Mouse (Mus musculus): ENCODE data around the gene Opcml.

Gene Opcml

DNA sequence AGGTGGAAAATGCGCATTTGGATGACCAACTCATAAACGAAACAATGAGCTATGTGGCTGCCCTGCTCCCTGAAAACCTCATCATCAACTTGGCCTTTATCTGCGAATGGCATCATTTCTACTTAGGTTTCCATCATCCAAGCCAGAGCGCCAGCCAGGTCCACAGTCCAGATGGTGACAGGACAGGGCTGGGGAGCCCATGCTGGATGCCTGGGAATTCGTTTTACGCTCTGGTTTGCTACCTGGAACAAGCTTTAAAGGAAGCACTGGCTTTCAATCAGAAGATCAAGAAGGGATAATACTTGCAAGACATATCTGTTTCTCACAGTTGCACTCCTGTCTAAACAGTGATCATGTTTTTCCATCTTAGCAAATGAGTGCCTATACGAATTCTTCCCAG lies 366.5 kb downstream of the Opcml start:
- DNase-seq (ENCODE audit: low read depth, low spot score): no peak

DNA sequence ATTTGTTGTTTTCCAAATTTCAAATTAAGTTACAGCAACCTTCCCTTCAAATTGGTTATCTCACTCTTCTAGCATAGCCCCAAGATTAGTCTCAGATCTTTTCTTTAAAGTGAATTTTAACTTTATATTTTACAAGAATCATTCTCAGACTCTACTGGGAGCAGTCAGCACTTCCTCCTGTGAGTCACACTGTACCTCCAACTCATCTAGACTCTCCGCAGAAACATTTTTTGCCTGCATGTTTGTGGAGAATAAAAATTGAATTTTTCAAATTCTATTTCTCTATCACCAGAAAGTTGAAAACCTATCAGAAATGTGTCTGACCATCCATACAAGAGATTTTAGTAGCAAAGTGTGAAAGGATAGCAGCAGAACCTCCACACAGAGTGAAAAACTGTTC lies 370.4 kb downstream of the Opcml start:
- no peak for DNase-seq (ENCODE audit: low read depth, low spot score)

DNA sequence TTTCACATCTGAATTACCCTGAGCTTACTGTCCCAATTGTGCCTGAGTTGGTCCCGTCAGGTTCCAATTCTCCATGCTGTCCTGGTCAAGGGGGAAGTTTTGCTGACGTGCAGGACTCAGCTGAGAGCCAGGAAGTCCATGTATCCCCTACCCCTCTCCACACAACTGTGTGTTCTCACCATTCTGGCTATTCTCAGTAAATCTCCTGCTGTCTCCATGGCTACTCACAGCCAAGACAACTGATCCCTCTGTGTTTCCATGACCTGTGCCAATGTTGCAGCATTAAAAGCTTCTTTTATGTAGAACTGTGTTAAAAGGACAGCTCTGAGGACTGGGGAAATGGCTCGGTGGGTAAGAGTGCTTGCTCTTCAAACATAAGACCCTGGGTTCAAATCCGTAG lies 373.4 kb downstream of the Opcml start:
- no peak for DNase-seq (ENCODE audit: low read depth, low spot score)

DNA sequence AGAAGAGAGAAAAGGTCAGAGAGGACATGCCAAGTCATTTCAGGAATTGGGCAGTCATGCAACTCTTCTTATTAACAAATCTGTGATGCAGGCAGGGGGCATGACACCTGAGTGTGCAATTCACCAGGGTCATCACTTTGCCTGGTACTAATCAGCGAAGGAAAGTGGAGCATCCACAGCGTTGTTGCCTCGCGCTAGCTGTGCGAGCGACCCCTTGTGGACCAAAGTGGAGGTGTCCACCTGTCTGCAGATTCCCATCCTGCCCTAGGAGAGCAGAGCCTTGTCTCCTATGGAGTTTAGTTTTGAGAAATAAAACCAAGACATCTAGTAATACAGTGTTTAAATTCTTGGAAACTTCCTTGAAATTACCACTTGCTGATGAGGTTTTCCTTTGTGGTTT lies 381.3 kb downstream of the Opcml start:
- DNase-seq (ENCODE audit: low read depth, low spot score): no peak

DNA sequence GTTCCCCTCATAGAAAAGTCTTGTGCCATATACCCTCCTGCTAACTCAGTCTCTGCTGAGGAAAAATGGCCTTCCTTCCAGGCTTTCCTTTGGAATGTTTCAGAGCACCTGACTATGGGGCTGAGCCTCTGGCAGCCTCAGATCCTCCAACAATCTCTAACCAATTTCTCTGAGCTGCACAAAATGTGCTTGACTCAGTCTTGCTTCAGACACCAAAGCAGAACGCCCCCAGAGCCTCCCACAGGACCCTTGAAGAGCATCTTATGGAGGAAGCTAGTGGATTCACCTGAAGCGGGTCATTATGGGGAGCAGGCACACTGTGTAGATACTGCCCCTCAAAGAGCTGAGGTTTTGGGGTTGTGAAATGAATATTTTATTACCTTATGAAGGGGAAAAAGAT lies 386.5 kb downstream of the Opcml start:
- DNase-seq (ENCODE audit: low read depth, low spot score): no peak

DNA sequence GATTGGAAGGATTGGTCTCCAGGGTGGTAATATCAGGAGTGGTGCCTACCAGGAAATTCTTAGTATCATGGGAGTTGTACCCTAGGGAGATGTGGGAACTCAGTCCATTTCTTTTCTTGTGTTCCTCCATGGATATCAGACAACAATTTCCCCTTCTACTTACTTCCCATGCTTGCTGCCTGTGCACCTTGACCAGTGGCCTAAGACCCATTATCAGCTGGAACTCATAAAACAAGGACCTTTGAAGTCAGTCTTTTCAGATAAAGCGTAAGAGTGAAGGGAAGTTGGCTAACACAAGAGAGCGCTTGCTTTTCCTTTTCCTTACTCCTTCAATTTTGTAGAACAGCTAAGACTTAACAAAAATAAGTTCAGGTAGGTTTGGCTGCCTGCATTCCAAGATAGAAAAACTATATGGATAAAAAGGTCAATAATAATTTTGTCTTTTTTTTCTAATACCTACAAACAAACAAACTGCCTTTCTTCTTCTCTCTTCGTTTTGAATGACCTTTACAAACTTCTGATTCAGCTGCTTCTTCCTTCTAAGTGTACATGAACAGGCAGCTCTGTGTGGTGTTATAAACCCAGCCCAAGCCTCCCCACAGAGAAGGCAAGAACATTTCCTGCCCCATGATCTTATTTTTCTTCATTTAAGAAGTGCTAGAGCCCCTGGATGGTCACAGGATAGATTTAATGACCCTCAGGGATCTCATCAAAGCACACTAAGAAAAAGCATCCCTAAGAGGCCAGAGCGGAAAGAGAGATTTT lies 387.7 kb downstream of the Opcml start:
- no peak for DNase-seq (ENCODE audit: low read depth, low spot score)

DNA sequence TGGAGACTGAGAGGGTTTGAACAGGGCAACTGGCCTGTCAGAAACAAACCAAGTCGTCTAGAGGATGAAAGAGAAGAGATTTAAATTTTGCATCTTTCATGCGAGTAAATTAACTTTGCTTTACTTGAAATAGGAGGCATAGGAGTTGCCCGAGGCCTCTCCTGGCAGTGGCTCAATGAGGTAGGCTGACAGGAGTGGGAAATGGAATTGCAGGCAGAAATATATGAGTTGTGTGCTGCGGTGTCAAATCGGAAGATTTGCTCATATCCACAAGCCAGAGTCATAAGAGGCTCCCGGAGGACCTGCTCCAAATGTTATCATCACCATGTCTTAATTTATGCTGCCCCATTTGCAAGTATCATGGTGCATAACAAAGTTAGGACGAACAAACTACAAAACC lies 391.3 kb downstream of the Opcml start:
- DNase-seq (ENCODE audit: low read depth, low spot score): no peak

DNA sequence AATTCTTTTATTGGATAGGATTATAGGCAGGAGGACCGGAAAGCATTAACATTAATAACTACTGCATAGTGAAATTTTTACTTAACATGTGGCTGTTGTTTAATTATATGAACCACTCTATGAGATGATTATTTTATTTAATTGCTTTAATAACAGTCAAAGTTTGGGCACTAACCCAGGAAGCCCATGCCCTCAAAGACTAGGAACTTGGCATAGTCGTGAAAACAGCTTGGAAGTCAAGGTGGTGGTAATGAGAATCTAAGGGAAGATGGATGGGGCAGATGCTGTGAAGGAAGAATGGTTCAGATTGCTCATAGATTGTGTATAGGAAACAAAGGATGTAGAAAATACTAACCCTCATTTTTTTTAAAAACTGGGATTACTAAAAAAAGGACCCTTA lies 399.7 kb downstream of the Opcml start:
- no peak for DNase-seq (ENCODE audit: low read depth, low spot score)

DNA sequence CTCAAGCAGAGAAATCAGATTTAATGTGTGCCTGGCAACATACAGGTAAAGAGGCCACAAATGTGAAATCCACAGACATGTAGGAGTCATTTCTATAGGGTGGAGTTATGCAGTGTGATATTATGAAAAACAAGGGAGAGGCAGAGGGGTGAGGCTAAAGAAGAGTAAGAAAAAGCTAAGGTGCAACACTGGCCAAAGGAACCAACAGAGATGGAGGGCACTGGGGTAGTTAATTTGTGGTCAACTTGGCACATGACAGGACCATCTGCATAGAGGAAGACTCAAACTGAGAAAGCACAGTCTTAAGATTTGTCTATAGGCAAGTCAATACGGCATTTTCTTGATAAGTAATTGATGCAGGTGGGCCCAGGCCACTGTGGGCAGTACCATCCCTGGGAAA lies 400.2 kb downstream of the Opcml start:
- DNase-seq (ENCODE audit: low read depth, low spot score): no peak

DNA sequence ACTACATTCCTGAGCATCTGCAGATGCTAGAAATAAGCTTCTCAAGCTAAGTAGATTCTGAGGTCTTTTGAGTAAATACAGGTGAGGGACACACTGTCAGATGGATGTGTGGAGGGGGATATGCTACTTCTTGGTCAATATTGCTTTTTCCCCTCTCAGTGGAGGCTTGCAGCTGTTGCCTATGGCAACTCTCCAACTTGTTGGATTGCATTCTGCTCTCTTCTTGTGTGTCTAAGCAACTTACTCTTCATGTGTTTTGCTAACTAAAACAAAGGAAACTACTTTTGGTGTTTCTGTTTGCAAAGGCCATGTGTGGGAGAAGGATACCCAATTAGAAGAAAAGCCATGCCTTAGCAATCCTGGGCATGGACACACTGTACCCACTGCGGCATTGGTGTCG lies 406.0 kb downstream of the Opcml start:
- DNase-seq (ENCODE audit: low read depth, low spot score): no peak

DNA sequence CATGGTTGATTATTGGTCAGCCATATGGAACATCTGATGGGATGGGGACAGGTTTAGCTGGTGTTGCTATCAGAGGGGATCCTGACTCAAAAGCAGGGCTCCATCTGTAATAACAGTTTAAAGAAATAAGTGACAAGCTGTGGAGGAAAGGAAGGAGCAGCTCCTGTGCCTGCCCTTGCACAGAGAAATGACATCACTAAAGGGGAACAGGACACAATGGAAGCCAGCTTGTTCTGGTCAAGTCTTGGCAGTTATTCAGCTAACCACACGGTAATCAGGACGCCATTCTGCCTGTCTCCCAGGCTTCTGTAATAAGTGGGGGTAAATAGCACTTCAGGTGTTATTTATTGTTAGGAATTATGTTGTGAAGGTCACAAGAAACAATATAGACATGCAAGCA lies 406.5 kb downstream of the Opcml start:
- no peak for DNase-seq (ENCODE audit: low read depth, low spot score)

DNA sequence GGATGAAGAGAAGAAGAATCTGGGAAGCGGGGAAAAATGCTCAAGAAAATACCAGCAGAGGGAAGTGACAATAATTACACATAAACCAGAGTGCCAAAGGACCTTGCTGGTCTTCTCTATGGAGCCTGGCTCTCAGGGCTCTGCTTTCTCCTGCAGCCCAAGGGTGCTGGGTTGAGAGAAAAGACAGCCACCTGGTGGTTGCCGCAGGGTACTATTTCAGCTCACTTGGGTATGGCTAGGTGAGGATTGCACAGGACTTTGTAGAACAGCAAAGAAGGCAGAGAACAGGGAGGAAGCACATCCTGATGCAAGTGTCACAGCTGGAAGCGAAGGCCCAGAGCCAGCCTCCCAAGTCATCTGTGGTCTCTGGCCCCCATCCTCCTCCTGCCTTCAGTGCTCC lies 407.1 kb downstream of the Opcml start:
- peak; percentile 13 for DNase-seq (ENCODE audit: low read depth, low spot score)

DNA sequence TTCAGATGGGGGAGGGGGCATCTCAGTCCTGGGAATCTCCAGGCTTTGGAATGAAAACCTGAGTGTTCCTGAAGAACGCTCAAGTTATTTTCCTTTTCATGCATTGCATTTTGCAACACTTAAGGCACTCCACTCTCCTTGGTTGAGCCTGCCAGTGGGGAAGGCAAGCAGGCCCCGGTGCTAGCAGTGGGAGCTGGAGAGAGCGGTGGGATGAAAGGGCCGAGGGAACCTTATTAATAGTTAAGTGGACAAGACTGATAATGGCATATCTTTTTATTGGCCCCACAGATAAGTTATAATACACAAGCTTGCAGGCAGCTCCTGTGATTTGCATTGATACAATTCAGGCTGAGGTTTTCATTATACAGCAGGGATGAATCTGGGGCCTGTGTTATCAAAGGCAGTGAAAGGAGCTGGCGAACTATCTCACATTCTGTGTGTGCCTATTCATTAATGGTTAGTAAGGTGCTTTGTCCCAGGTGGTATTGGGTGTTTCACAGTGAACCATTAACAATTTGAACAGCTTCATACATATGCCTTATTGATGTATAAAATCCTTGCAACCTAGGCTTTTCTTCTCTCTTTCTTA lies 407.6 kb downstream of the Opcml start:
- DNase-seq (ENCODE audit: low read depth, low spot score): no peak

DNA sequence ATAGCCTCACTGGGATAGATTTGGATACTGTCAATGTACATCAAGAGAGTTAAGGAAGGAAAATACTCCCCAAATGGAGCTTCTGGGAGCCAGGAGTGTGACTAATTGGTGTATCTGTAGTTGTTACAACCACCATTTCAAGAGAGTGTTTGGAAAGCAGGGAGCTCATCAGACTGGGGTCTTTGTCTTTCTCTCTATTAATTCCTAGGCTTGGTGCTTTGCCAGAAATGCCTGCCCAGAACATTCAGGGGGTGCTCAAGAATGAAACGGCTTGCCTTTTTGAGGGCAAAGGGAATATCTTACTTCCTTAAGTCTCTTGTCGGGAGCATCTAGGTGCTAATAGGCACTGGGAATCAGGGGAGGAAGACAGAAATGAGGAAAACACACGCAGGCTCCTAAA lies 416.9 kb downstream of the Opcml start:
- no peak for DNase-seq (ENCODE audit: low read depth, low spot score)

DNA sequence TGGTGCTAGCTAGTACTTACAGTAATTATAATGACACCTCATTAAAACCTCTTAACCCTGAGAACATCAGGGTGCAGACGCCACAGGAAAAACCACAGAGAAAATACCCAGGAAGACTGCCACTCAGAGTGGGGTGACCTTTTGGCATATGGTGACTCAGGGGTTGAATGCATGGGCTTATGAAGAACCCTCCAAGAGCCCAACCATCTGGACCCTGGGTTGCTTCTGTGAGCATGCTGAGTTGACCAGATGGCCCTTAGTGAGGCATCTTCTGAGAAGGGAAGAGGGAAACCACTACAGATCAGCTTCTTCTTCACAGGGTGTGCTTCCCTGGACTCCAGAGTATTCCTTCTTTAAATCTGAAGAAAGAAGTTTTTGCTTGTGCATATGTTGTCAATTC lies 418.1 kb downstream of the Opcml start:
- no peak for DNase-seq (ENCODE audit: low read depth, low spot score)

DNA sequence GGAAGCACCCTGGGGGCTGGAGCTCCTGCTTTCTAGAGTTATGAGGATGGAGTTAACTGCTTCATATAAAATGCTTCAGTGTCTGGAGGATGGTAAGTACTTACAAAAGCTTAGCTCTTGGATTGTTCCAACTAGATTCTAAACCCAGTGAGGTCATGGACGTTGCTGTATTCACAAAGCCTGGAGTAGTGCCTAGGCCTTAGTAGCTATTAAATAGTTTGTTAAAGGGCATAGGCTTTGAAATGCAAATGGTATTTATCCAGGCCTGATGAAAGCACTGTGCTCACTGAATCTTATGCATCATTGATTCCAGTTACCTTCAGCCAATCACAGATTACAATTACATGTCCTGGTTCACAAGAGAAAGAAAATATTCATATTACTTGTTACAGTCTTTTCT lies 421.3 kb downstream of the Opcml start:
- DNase-seq (ENCODE audit: low read depth, low spot score): no peak

DNA sequence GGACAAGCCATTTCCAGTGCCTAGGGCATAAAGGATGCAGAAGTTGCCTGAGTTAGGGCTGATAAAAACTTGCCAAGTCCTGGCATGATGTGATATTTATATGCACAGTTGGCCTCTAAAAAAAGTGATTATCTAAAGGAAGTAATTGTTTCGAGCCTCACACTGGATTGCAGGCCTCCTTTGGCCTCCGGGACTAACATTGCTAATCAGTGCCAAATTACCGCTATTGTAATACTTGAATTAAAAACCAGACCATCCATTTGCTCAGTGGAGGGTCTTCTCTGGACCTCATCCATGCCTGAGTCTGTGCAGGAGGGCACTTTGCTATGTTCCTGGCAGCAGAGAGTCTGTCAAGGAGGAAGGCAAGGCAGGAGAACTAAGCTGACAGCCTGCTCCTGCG lies 423.3 kb downstream of the Opcml start:
- DNase-seq (ENCODE audit: low read depth, low spot score): no peak

DNA sequence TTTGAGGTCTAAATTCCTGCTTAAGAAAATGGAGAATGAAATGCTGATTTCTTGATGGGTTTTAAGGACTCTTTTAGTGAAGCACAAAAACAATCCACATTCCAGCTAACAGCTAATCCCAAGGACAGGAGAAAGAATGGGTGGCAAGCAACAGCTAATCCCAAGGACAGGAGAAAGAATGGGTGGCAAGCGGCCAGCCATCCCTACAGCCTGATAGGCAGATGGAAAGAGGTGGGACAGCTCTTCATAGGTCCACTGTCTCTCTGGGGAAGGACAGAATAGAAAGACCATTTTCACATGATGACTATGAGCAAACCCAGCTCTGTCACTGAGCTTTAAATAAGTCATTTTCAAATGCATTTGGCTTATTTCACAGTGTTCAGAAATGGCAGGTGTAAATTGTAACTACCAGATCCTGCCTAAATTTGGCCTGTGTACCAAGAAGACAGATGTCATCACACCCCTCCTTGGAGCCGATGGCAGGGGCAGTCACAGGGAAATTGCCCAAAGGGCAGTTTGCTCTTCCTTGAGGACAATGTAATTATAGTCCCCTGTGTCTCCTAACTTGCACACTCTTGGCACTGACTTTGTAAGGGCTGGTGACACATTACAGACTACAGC lies 427.6 kb downstream of the Opcml start:
- no peak for DNase-seq (ENCODE audit: low read depth, low spot score)

DNA sequence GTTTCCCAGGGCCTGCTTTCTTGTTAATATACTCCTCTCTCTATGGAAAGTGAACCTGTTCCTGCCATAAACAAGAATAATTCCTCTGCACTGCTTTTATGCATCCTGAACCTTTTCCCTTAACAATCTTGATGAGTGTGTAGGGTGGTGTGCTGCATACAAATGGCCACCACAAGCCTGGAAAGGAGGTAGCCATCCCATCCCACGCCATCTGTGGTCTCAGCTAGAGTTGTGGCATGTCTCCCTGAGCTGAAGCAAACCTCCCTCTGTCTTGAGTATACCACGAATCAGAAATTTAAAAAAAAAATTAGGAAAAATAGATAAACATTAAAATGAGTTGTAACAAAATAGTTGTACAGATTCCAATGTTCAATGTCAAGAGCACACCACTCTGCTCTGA lies 432.2 kb downstream of the Opcml start:
- DNase-seq (ENCODE audit: low read depth, low spot score): no peak

DNA sequence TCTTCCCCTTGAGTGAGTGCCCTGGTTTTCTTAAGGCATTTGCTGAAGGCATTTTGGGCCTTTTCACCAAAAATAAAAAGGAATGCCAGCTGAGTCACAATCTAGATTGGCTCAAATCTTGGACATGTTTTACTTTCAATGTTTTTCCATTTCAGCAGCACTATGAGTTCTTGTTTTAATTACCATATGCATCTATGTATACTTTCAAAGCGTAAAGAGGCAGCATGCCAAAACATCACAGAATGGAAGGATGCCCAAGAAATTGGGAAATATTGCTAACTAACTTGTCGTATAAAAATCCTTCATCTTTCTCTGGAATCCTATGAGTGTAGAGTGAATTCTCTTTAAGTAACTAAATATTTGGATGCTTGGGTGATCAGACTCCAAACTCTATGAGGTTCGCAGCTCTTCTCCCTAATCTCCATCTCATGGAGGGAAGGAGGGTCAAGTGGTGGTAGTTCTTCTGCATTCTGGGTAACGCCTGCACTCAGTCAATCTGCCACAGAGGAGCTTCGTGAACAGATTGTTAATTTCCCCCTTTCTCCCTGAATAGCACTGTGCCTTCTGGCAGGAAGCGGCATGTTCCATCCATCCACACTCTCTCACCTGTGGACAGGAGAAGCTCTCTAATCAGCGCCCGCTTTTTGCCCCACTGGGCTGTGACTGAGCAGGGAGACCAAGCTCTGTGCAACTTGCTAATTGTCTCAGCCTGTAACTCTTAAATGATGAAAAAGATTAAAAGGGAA lies 435.4 kb downstream of the Opcml start:
- DNase-seq (ENCODE audit: low read depth, low spot score): no peak

DNA sequence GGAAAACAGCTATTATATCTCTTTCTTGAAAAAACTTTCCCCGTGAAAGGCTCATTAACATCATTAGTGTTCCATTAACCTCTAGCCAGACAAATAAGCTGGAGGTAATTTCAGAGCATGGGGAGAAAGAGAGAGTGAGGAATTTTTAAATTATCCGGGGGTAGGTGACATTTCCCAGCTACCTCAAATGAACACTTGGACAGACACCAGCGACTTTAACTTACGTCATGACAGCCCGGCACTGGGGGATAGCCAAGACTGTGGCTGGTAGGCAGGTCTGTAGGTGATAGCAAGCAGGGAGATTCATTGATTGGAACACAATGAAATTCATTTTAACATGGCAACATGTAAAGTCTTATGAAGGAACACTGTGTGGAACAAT lies 436.0 kb downstream of the Opcml start:
- no peak for DNase-seq (ENCODE audit: low read depth, low spot score)

DNA sequence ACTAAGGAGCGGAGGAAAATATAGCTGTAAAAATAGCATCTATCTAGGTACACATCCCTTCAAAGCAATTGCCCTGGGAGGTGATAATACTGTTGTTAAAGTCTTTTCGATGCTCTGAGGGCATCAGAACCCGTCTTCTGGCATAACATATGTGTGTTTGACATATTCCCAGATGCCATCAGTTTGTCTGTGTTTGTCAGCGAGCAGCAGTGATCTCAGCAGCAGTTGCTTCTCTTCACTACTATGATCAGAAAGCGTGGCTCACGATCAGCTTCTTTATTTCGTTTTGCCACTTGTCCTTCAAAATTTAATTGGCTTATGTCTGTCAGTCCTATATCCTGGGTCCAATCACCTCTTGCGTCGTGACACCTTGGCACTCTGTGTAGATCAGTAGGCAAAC lies 447.9 kb downstream of the Opcml start:
- DNase-seq (ENCODE audit: low read depth, low spot score): no peak

All from retina, adult 2 months (tissue).